Mouse (Mus musculus): ENCODE results near the gene Aff4. TPM values are rescaled to one million over a fixed set of nuclear protein-coding genes. Genes with fewer than 3 reads are reported as not detected.

Aff4 gene
- total and polyA plus RNA-seq, 3 experiments = 19.8 to 50.6 (median 22.1) TPM

DNA sequence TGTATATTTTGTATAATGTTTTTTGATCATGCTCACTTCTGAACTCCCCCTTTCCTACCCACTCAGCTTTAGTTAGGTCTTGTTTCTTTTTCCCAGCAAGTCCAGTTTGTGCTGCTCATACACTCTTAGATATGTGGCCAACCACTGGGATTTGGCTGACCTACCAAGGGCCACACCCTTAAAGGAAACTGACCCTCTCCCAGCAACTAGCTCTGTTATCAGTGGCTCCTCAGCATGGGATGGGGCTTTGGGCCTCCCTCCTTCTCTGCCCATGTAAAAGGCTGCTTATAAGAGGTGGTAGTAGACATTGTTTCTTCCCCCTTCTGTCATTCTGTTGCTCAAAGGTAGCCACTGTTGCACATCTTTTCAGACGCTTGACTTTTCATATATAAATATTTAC, 28.3 kb downstream of the Aff4 start:
- H3K36me3 ChIP-seq (replicated peaks in 1 of 2; ENCODE audit: control insufficient read depth in 1 of 2, insufficient read depth in 1 of 2, low read length in 1 of 2) = peaks cover 41 to 85% of the 10 kb centered on the region in 2 experiments
- H3K9me3 ChIP-seq (replicated peaks; ENCODE audit: low read length) = no peaks in the 10 kb centered on the region
- H3K27me3 ChIP-seq (replicated peaks) = no peaks in the 10 kb centered on the region
- TF ChIP-seq EP300 (IDR thresholded peaks at IDR 0.05; ENCODE audit: low read length) (no peak), E2F4 (IDR thresholded peaks at IDR 0.05; ENCODE audit: insufficient replicate concordance, low read depth, low read length) (no peak), BHLHE40 (IDR thresholded peaks at IDR 0.05; ENCODE audit: low read depth, low read length) (no peak), SMC3 (IDR thresholded peaks at IDR 0.05; ENCODE audit: low read depth, low read length) (no peak), IRF4 (IDR thresholded peaks at IDR 0.05; ENCODE audit: low read depth, low read length) (no peak), MAX (IDR thresholded peaks at IDR 0.05; ENCODE audit: low read length) (no peak), ZMIZ1 (IDR thresholded peaks at IDR 0.05; ENCODE audit: low read depth, low read length) (no peak), USF1 (IDR thresholded peaks at IDR 0.05; ENCODE audit: low read depth, low read length) (no peak), NRF1 (IDR thresholded peaks at IDR 0.05; ENCODE audit: low read depth, low read length) (no peak), POLR2A (IDR thresholded peaks at IDR 0.05; ENCODE audit: low read depth, low read length) (no peak), CHD1 (IDR thresholded peaks at IDR 0.05; ENCODE audit: low read depth, low read length) (no peak), MAFK (IDR thresholded peaks at IDR 0.05; ENCODE audit: insufficient replicate concordance, low read length) (no peak), HCFC1 (IDR thresholded peaks at IDR 0.05; ENCODE audit: low read depth, low read length) (no peak), USF2 (conservative IDR thresholded peaks at IDR 0.05; ENCODE audit: low read depth, low read length) (no peak), ZKSCAN1 (IDR thresholded peaks at IDR 0.05; ENCODE audit: borderline replicate concordance, low read depth, low read length) (no peak), SIN3A (IDR thresholded peaks at IDR 0.05; ENCODE audit: low read length) (no peak)
- dilution Hi-C loops (cut with MboI; ENCODE audit: extremely low pct_ligation_motif_present, extremely low pct_unique_long_range_greater_than_20kb, low sequenced_read_pairs) (no loop called here), in situ Hi-C loops (cut with MboI; ENCODE audit: low pct_ligation_motif_present, low pct_unique_long_range_greater_than_20kb, low sequenced_read_pairs) (no loop called here)
- peaks cover 0 to 6% of the 10 kb centered on the region in 2 experiments; a peak in 1 of 4 replicates for H3K4me1 ChIP-seq (ENCODE audit: control insufficient read depth in 1 of 2, insufficient read depth in 2 of 2)
- DNase-seq (ENCODE audit: extremely low read depth) = no peak
- no peak overlapping the region for H3K27ac ChIP-seq (ENCODE audit: insufficient read depth, low read depth)
- H3K4me2 ChIP-seq (ENCODE audit: insufficient read depth, low read depth, poor library complexity, severe bottlenecking) = no peak overlapping the region
- no peak overlapping the region for H3K9ac ChIP-seq (ENCODE audit: insufficient read depth, low read depth)
- peaks cover 8% of the 10 kb centered on the region; the same call in 1 of the 2 replicates for H3K79me2 ChIP-seq (replicated peaks; ENCODE audit: control insufficient read depth, extremely low read depth, insufficient read depth, poor library complexity, severe bottlenecking)
- no peak overlapping the region for H3K4me3 ChIP-seq (replicated peaks in 1 of 3; ENCODE audit: low read depth in 2 of 3, low read length in 2 of 3, poor library complexity in 1 of 3)

DNA sequence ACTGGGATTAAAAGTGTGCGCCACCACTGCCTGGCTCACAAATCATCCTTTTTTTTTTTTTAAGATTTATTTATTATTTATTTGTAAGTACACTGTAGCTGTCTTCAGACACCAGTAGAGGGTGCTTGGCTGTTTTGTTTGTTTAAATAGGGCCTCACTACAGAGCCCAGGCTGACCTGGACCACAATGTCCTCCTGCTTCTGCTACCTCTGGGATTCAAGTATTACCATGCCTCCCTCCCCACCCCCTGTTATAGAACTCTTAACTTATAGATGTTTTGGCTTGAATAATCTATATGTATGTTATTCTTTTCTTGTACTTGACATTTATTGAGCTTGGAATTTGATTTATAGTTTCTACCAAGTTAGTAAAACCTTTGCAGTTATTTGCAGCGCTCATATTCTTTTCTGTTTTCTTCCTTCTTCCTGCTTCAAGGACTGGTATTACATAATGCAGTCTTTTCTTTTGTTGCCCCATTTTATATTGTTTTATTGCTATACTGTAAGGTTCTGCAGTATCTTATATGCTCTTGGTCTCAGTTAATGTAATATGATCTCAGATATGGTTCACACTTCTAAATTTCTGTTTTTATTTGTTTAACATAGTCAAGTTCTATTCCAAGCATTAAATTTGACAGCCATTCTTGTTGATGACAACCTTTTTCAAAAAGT, 33.3 kb downstream of the Aff4 start:
- no peak for DNase-seq (ENCODE audit: extremely low read depth)
- TF ChIP-seq JUND (conservative IDR thresholded peaks at IDR 0.05; ENCODE audit: low read depth, low read length) = no peak
- TF ChIP-seq NRF1 (IDR thresholded peaks at IDR 0.05; ENCODE audit: low read depth, low read length) = no peak
- TF ChIP-seq ELF1 (IDR thresholded peaks at IDR 0.05; ENCODE audit: low read depth, low read length) = no peak
- TF ChIP-seq ZKSCAN1 (IDR thresholded peaks at IDR 0.05; ENCODE audit: borderline replicate concordance, low read depth, low read length) = no peak
- no peak for TF ChIP-seq CHD2 (IDR thresholded peaks at IDR 0.05; ENCODE audit: low read length)
- TF ChIP-seq KAT2A (IDR thresholded peaks at IDR 0.05; ENCODE audit: insufficient replicate concordance, low read length) = no peak
- H3K79me2 ChIP-seq (replicated peaks; ENCODE audit: control insufficient read depth, extremely low read depth, insufficient read depth, poor library complexity, severe bottlenecking) = peaks cover 4% of the 10 kb centered on the region; the same call in 1 of the 2 replicates
- peaks cover 22 to 75% of the 10 kb centered on the region in 2 experiments for H3K36me3 ChIP-seq (replicated peaks in 1 of 2; ENCODE audit: control insufficient read depth in 1 of 2, insufficient read depth in 1 of 2, low read length in 1 of 2)
- H3K4me2 ChIP-seq (ENCODE audit: insufficient read depth, low read depth, poor library complexity, severe bottlenecking) = no peak overlapping the region
- dilution Hi-C loops (cut with MboI; ENCODE audit: extremely low pct_ligation_motif_present, extremely low pct_unique_long_range_greater_than_20kb, low sequenced_read_pairs) = no loop called here
- H3K27me3 ChIP-seq (replicated peaks) = no peaks in the 10 kb centered on the region
- no peak overlapping the region for H3K27ac ChIP-seq (ENCODE audit: insufficient read depth, low read depth)
- H3K4me1 ChIP-seq (ENCODE audit: control insufficient read depth in 1 of 2, insufficient read depth in 2 of 2) = no peaks in the 10 kb centered on the region
- H3K4me3 ChIP-seq (replicated peaks in 1 of 3; ENCODE audit: low read depth in 2 of 3, low read length in 2 of 3, poor library complexity in 1 of 3) = no peak overlapping the region
- no peaks in the 10 kb centered on the region for H3K9me3 ChIP-seq (replicated peaks; ENCODE audit: low read length)
- in situ Hi-C loops (cut with MboI; ENCODE audit: low pct_ligation_motif_present, low pct_unique_long_range_greater_than_20kb, low sequenced_read_pairs) = no loop called here
- no peak overlapping the region for H3K9ac ChIP-seq (ENCODE audit: insufficient read depth, low read depth)
